Mouse (Mus musculus) thymus, adult 2 months (tissue): Measurements from ENCODE around the gene Ttc23. TPM values are rescaled to one million over a fixed set of nuclear protein-coding genes. Genes with fewer than 3 reads are reported as not detected.

ENCODE experiments used
- DNase-seq: peaks from one replicate; pipeline ENCODE4 v3.0.0; 2021
- H3K27ac ChIP-seq: fragments of 200-500 bp; 2 replicates; pipeline ENCODE4 v1.5.1; 2012; ENCODE audit warnings: low read length, control low read depth; ENCODE audit not compliant: control insufficient read depth, insufficient read depth
- H3K27me3 ChIP-seq: fragments of 200-500 bp; 2 replicates; pipeline ENCODE4 v1.6.1; 2012; ENCODE audit warnings: mild to moderate bottlenecking, low read length, moderate library complexity, mixed read lengths; ENCODE audit not compliant: control insufficient read depth, insufficient read depth
- H3K36me3 ChIP-seq: fragments of 200-500 bp; 2 replicates; pipeline ENCODE4 v1.6.1; 2012; ENCODE audit warnings: mild to moderate bottlenecking, low read length, moderate library complexity; ENCODE audit not compliant: control insufficient read depth, insufficient read depth
- H3K4me1 ChIP-seq: fragments of 200-500 bp; replicated peaks from 2 replicates; pipeline ENCODE4 v1.6.1; 2012; ENCODE audit warnings: low read length; ENCODE audit not compliant: control insufficient read depth, insufficient read depth
- H3K4me3 ChIP-seq: fragments of 200-500 bp; 2 replicates; pipeline ENCODE4 v1.5.1; 2012; ENCODE audit warnings: mild to moderate bottlenecking, low read length, control low read depth, moderate library complexity; ENCODE audit not compliant: control insufficient read depth, insufficient read depth
- CTCF ChIP-seq: fragments of 200-500 bp; IDR thresholded peaks from 2 replicates; pipeline ENCODE4 v1.5.1; 2012; ENCODE audit warnings: mild to moderate bottlenecking, control low read depth, low read length, moderate library complexity, borderline replicate concordance; ENCODE audit not compliant: control insufficient read depth, poor library complexity, insufficient read depth; ENCODE audit errors: extremely low read depth
- POLR2A ChIP-seq: fragments of 200-500 bp; IDR thresholded peaks from 2 replicates; pipeline ENCODE4 v1.6.1; 2012; ENCODE audit warnings: mild to moderate bottlenecking, low read length, control low read depth, moderate library complexity; ENCODE audit not compliant: control insufficient read depth, poor library complexity, insufficient read depth; ENCODE audit errors: extremely low read depth
- WGBS: fragments of 180-500 bp; shearing (Covaris S2); methylation state at CpG from one replicate; pipeline ENCODE4 v1.1.7; 2018; 5-methylcytosine and 5-hydroxymethylcytosine counted together
- polyA plus RNA-seq: library from polyadenylated mRNA; depleted of rRNA; stranded (reverse); fragments of >200 nt; gene quantifications from 2 replicates; pipeline ENCODE4 v1.2.3, GENCODE M21; 2012; rRNA removed

Ttc23 gene
- 2.9 and 4.5 TPM in 2 replicates for polyA plus RNA-seq

GRCm38 (mm10) chr7:67647277-67647676 lies at the start of gene Ttc23:
Gene Ttc23 (plus strand): TSS chr7:67647410.
- Histone ChIP-seq H3K27ac (no peak within 1 kb of the TSS), H3K36me3 (no peaks in the 10 kb centered on the region), H3K4me3 (no peak within 1 kb of the TSS), H3K4me1 (peaks cover 2% of the 10 kb centered on the region; the same call in 1 of the 2 replicates), H3K27me3 (no peaks in the 10 kb centered on the region)
- no peak for DNase-seq
- 89% methylated on average over 5 of the region's 5 CpGs for WGBS
- no peak for TF ChIP-seq POLR2A
- TF ChIP-seq CTCF = no peak

GRCm38 (mm10) chr7:67598050-67598449 lies 49.2 kb upstream of the Ttc23 start:
- Histone ChIP-seq H3K27ac (no peak overlapping the region), H3K4me3 (no peak overlapping the region), H3K36me3 (no peaks in the 10 kb centered on the region), H3K4me1 (no peaks in the 10 kb centered on the region), H3K27me3 (no peaks in the 10 kb centered on the region)
- no peak for DNase-seq
- 94% methylated on average over 3 of the region's 3 CpGs for WGBS
- no peak for TF ChIP-seq POLR2A
- TF ChIP-seq CTCF = no peak

- H3K36me3 ChIP-seq = no peaks in the 10 kb centered on the region
- no peaks in the 10 kb centered on the region for H3K4me1 ChIP-seq
- no peak overlapping the region for H3K4me3 ChIP-seq
- 78% methylated on average over 6 of the region's 6 CpGs for WGBS
- H3K27ac ChIP-seq = no peak overlapping the region
- TF ChIP-seq CTCF (no peak), POLR2A (no peak)
- H3K27me3 ChIP-seq = no peaks in the 10 kb centered on the region
- DNase-seq = no peak
Measured at GRCm38 (mm10) chr7:67605114-67605513, 42.1 kb upstream of the Ttc23 start.

- H3K4me1 ChIP-seq = no peaks in the 10 kb centered on the region
- 100% methylated on average over 1 of the region's 1 CpGs for WGBS
- no peak for TF ChIP-seq CTCF
- no peak for TF ChIP-seq POLR2A
- no peak overlapping the region for H3K27ac ChIP-seq
- no peaks in the 10 kb centered on the region for H3K36me3 ChIP-seq
- no peak overlapping the region for H3K4me3 ChIP-seq
- H3K27me3 ChIP-seq = no peaks in the 10 kb centered on the region
- no peak for DNase-seq
Measured at GRCm38 (mm10) chr7:67606250-67606649, 41.0 kb upstream of the Ttc23 start.

GRCm38 (mm10) chr7:67607669-67608347 lies 39.4 kb upstream of the Ttc23 start:
- 97% methylated on average over 5 of the region's 5 CpGs for WGBS
- TF ChIP-seq POLR2A (no peak), CTCF (no peak)
- Histone ChIP-seq H3K27ac (no peak overlapping the region), H3K4me3 (no peak overlapping the region), H3K4me1 (no peaks in the 10 kb centered on the region), H3K27me3 (no peaks in the 10 kb centered on the region), H3K36me3 (no peaks in the 10 kb centered on the region)
- no peak for DNase-seq

- no peak overlapping the region for H3K27ac ChIP-seq
- H3K36me3 ChIP-seq = no peaks in the 10 kb centered on the region
- no peaks in the 10 kb centered on the region for H3K4me1 ChIP-seq
- 96% methylated on average over 4 of the region's 4 CpGs for WGBS
- TF ChIP-seq CTCF = no peak
- TF ChIP-seq POLR2A = no peak
- no peaks in the 10 kb centered on the region for H3K27me3 ChIP-seq
- no peak overlapping the region for H3K4me3 ChIP-seq
- DNase-seq = no peak
Measured at GRCm38 (mm10) chr7:67608348-67609024, 38.7 kb upstream of the Ttc23 start.
